Mouse (Mus musculus) forebrain, embryonic 14.5 days (tissue): Measurements from ENCODE around the gene Hs6st3. TPM values are rescaled to one million over a fixed set of nuclear protein-coding genes. Genes with fewer than 3 reads are reported as not detected.

Experiments
- ATAC-seq: fragments of 200-750 bp; cut with Nextera tagmentation; 2 replicates; pipeline ENCODE4 v1.8.0; 2017; ENCODE audit warnings: mild to moderate bottlenecking, moderate library complexity
- DNase-seq: peaks from one replicate; pipeline ENCODE4 v3.0.0-alpha.2; 2015; ENCODE audit warnings: low spot score
- H3K27ac ChIP-seq: fragments of 300-500 bp; sonication (generic); 2 replicates; pipeline ENCODE4 v1.5.1; 2014; ENCODE audit warnings: low read depth, mild to moderate bottlenecking, control low read depth, low read length, moderate library complexity
- H3K27me3 ChIP-seq: fragments of 300-500 bp; sonication (generic); replicated peaks from 2 replicates; pipeline ENCODE4 v1.6.1; 2014; ENCODE audit warnings: low read length, control low read depth, mixed read lengths; ENCODE audit not compliant: control insufficient read depth, insufficient read depth
- H3K36me3 ChIP-seq: fragments of 300-500 bp; sonication (generic); 2 replicates; pipeline ENCODE4 v1.6.1; 2014; ENCODE audit warnings: low read length, control low read depth; ENCODE audit not compliant: control insufficient read depth, insufficient read depth
- H3K4me1 ChIP-seq: fragments of 300-500 bp; sonication (generic); 2 replicates; pipeline ENCODE4 v1.6.1; 2014; ENCODE audit warnings: antibody characterized with exemption, low read length, control low read depth; ENCODE audit not compliant: control insufficient read depth, insufficient read depth
- H3K4me2 ChIP-seq: fragments of 300-500 bp; sonication (generic); 2 replicates; pipeline ENCODE4 v1.6.1; 2014; ENCODE audit warnings: mild to moderate bottlenecking, control low read depth, low read length
- H3K4me3 ChIP-seq: fragments of 300-500 bp; sonication (generic); 2 replicates; pipeline ENCODE4 v1.5.1; 2014; ENCODE audit warnings: low read depth, low read length, control low read depth
- H3K9ac ChIP-seq: fragments of 300-500 bp; sonication (generic); 2 replicates; pipeline ENCODE4 v1.6.1; 2014; ENCODE audit warnings: mild to moderate bottlenecking, low read length, control low read depth, moderate library complexity
- H3K9me3 ChIP-seq: fragments of 300-500 bp; sonication (generic); replicated peaks from 2 replicates; pipeline ENCODE4 v1.6.1; 2016; ENCODE audit warnings: low read length, control low read depth, mixed read lengths; ENCODE audit not compliant: control insufficient read depth
- WGBS: fragments of 180-500 bp; shearing (Covaris S2); extraction: QIAGEN DNeasy Blood & Tissue Kit; methylation state at CpG from one replicate; pipeline ENCODE4 v1.1.7; 2014; 5-methylcytosine and 5-hydroxymethylcytosine counted together
- polyA plus RNA-seq: library from polyadenylated mRNA; unstranded; fragments of >200 nt; fragmentation: Nextera tagmentation; extraction: Ambion mirVana; gene quantifications from 2 replicates; pipeline ENCODE4 v1.2.1, GENCODE M21; 2014

The Hs6st3 gene
- polyA plus RNA-seq, 1 experiment from 2014 or later = 0.50 TPM

GRCm38 (mm10) chr14:119488978-119489703, 351.0 kb downstream of the Hs6st3 start:
- DNase-seq (no peak), ATAC-seq (no peak)
- Histone ChIP-seq H3K4me2 (no peak overlapping the region), H3K9ac (no peak overlapping the region), H3K4me3 (no peak overlapping the region), H3K36me3 (no peaks in the 10 kb centered on the region), H3K4me1 (no peaks in the 10 kb centered on the region), H3K27me3 (no peaks in the 10 kb centered on the region), H3K9me3 (no peaks in the 10 kb centered on the region), H3K27ac (no peak overlapping the region)
- WGBS = 77% methylated on average over 5 of the region's 5 CpGs

GRCm38 (mm10) chr14:119520632-119521031, 382.5 kb downstream of the Hs6st3 start:
- peak; percentile 56 for DNase-seq

DNA sequence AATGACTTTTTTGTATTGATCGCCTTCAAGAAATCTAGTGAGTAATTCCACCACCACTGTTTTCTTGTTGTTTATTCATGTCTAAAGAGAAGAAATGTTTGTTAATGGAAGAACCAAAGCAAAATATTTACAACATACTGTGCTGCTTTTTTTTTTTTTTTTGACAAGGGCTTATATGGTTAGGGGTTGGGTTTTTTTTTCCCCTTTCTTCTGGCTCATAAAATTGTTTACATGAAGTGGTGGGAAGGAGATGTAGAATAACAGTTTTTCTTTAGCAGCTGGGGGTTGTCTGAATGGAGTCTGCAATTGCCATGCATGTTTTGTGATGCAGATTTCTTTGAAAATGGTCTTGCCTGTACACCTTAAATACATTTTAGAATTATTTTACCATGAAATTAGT, 382.9 kb downstream of the Hs6st3 start:
- Histone ChIP-seq H3K9ac (no peak overlapping the region), H3K27me3 (peaks cover 19% of the 10 kb centered on the region), H3K4me1 (no peaks in the 10 kb centered on the region), H3K9me3 (no peaks in the 10 kb centered on the region), H3K4me2 (no peak overlapping the region), H3K27ac (no peak overlapping the region), H3K36me3 (no peaks in the 10 kb centered on the region), H3K4me3 (no peak overlapping the region)
- ATAC-seq (no peak), DNase-seq (no peak)
- 89% methylated on average over 1 of the region's 1 CpGs for WGBS

More at GRCm38 (mm10) chr14:119520632-119521031, 382.5 kb downstream of the Hs6st3 start:
- no peaks in the 10 kb centered on the region for H3K9me3 ChIP-seq
- H3K4me3 ChIP-seq = no peak overlapping the region
- ATAC-seq = no peak
- H3K27me3 ChIP-seq = peaks cover 23% of the 10 kb centered on the region
- no peak overlapping the region for H3K9ac ChIP-seq
- 80% methylated on average over 5 of the region's 5 CpGs for WGBS
- no peaks in the 10 kb centered on the region for H3K4me1 ChIP-seq
- H3K27ac ChIP-seq = no peak overlapping the region
- H3K4me2 ChIP-seq = no peak overlapping the region
- no peaks in the 10 kb centered on the region for H3K36me3 ChIP-seq

GRCm38 (mm10) chr14:119532889-119533546, 394.9 kb downstream of the Hs6st3 start:
- 0 out of 2 replicates have a peak, but pooled peaks cover 3% of the 10 kb centered on the region for H3K4me1 ChIP-seq
- ATAC-seq (no peak), DNase-seq (no peak)

DNA sequence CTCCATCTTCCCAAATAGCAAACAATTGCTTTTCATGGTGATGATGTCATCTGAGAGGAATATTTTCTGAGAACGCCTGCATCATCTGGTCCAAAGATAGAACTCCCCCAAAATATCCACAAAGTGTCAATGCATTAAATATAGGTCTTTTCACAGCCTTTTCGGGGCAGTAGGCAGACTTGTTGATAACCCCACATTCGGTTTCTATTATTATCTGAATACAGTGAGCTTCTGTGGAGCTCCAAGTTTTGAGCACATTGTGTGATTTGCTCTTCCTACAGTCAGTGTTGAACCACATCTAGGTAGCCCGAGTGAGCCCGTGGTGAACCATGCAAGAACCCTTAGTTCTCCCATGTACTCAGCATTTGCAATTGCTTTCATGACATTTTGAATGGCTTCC, 402.4 kb downstream of the Hs6st3 start:
- no peak overlapping the region for H3K9ac ChIP-seq
- no peaks in the 10 kb centered on the region for H3K36me3 ChIP-seq
- DNase-seq (no peak), ATAC-seq (no peak)
- no peaks in the 10 kb centered on the region for H3K4me1 ChIP-seq
- no peak overlapping the region for H3K4me3 ChIP-seq
- H3K9me3 ChIP-seq = no peaks in the 10 kb centered on the region
- H3K27ac ChIP-seq = no peak overlapping the region
- 85% methylated on average over 5 of the region's 5 CpGs for WGBS
- no peaks in the 10 kb centered on the region for H3K27me3 ChIP-seq
- no peak overlapping the region for H3K4me2 ChIP-seq

More at GRCm38 (mm10) chr14:119532889-119533546, 394.9 kb downstream of the Hs6st3 start:
- no peaks in the 10 kb centered on the region for H3K9me3 ChIP-seq
- no peaks in the 10 kb centered on the region for H3K36me3 ChIP-seq
- H3K4me2 ChIP-seq = no peak overlapping the region
- H3K9ac ChIP-seq = no peak overlapping the region
- H3K27me3 ChIP-seq = no peaks in the 10 kb centered on the region
- H3K4me3 ChIP-seq = no peak overlapping the region
- H3K27ac ChIP-seq = no peak overlapping the region
- WGBS = 73% methylated on average over 13 of the region's 13 CpGs

DNA sequence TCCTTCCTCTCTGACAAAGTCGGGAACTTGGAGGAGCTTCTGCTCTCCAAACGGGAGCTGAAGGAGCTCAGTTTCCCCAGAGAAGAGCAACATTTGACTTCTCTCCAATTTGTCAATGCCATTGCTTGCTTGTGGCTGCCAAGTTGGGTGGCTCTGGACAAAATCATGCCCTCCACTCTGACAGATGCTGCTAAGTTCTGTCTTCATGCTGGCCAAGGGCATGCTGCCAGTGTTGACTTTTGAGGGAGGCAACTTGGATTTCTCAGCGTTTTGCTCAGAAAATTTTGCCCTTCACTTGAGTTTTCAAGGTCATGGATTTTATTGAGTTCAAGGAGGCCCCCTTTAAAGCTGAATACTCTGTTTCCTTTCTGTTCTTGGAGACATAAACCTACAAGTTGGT, 406.5 kb downstream of the Hs6st3 start:
- Histone ChIP-seq H3K36me3 (no peaks in the 10 kb centered on the region), H3K27ac (no peak overlapping the region), H3K9ac (no peak overlapping the region), H3K4me1 (no peaks in the 10 kb centered on the region), H3K27me3 (no peaks in the 10 kb centered on the region), H3K4me2 (no peak overlapping the region), H3K9me3 (no peaks in the 10 kb centered on the region), H3K4me3 (no peak overlapping the region)
- no peak for ATAC-seq
- no peak for DNase-seq
- WGBS = 82% methylated on average over 3 of the region's 3 CpGs

- Histone ChIP-seq H3K9ac (no peak overlapping the region), H3K4me2 (no peak overlapping the region), H3K27me3 (no peaks in the 10 kb centered on the region), H3K4me3 (no peak overlapping the region), H3K9me3 (no peaks in the 10 kb centered on the region), H3K27ac (no peak overlapping the region), H3K4me1 (no peaks in the 10 kb centered on the region), H3K36me3 (no peaks in the 10 kb centered on the region)
- ATAC-seq (no peak), DNase-seq (no peak)
- 86% methylated on average over 4 of the region's 4 CpGs for WGBS
Observed at GRCm38 (mm10) chr14:119558356-119558755, 420.2 kb downstream of the Hs6st3 start.

DNA sequence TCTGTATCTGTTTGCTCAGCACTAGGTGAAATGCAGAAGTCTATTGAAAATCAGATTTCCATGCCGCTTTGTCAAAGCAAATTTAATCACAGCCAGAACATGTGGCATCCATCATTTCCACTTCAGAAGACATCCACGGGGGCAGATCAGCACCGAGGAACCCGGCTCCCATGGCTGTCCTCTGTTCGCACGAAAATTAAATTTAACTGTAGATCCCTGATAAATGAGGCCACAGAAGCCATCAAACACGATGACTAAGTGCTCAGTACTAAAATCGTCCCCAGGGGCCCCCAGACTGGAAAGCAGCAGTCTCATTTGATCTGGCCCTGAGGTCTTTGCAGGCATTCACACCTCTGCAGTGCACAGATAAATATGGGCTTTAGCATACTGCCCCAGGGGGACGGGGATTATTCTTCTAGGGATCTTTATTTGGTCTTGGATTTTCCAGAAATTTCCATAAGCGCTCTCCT, 443.9 kb downstream of the Hs6st3 start:
- no peaks in the 10 kb centered on the region for H3K36me3 ChIP-seq
- H3K9me3 ChIP-seq = no peaks in the 10 kb centered on the region
- H3K9ac ChIP-seq = no peak overlapping the region
- WGBS = 58% methylated on average over 10 of the region's 10 CpGs
- H3K4me1 ChIP-seq = no peaks in the 10 kb centered on the region
- H3K27ac ChIP-seq = no peak overlapping the region
- H3K4me3 ChIP-seq = no peak overlapping the region
- peak; percentile 12 for DNase-seq
- no peaks in the 10 kb centered on the region for H3K27me3 ChIP-seq
- ATAC-seq = no peak
- no peak overlapping the region for H3K4me2 ChIP-seq

- Histone ChIP-seq H3K4me1 (no peaks in the 10 kb centered on the region), H3K4me2 (no peak overlapping the region), H3K27me3 (no peaks in the 10 kb centered on the region), H3K4me3 (no peak overlapping the region), H3K36me3 (no peaks in the 10 kb centered on the region), H3K27ac (no peak overlapping the region), H3K9ac (no peak overlapping the region), H3K9me3 (no peaks in the 10 kb centered on the region)
- ATAC-seq (no peak), DNase-seq (no peak)
- WGBS = 88% methylated on average over 4 of the region's 4 CpGs
Observed at GRCm38 (mm10) chr14:119585069-119585468, 446.9 kb downstream of the Hs6st3 start.
